Mouse (Mus musculus) adrenal gland, postnatal 4 days (tissue): ENCODE measurements around the gene Magi2. TPM values are rescaled to one million over a fixed set of nuclear protein-coding genes. Genes with fewer than 3 reads are reported as not detected.
"Not testable (repeated sequence)": the region's sequence is repeated elsewhere in the genome, so short reads cannot be mapped to it uniquely, and the experiment has no call there.

ENCODE experiments used
- DNase-seq, 2 experiments: peaks; one replicate each; pipeline ENCODE4 v3.0.0; 2021 to 2022; ENCODE audit warnings: low spot score in 2 of 2, mixed read lengths in 2 of 2
- total RNA-seq, 2 experiments: library from RNA; stranded (reverse); gene quantifications; 2 replicates each; pipeline ENCODE4 v1.2.3; 2021

The Magi2 gene
- total RNA-seq, 2 experiments from 2014 or later: 8.4 to 14.1 TPM

- DNase-seq: no peak
Measured at GRCm38 (mm10) chr5:19414556-19414955, 187.7 kb downstream of the Magi2 start.

GRCm38 (mm10) chr5:19429290-19429689 lies 202.5 kb downstream of the Magi2 start:
- DNase-seq: no peak

- DNase-seq: no peak
Measured at GRCm38 (mm10) chr5:19462541-19462940, 235.7 kb downstream of the Magi2 start.

- DNase-seq: no peak
Measured at GRCm38 (mm10) chr5:19465383-19465782, 238.5 kb downstream of the Magi2 start.

- DNase-seq: no peak
Measured at GRCm38 (mm10) chr5:19472851-19473439, 246.1 kb downstream of the Magi2 start.

- peak in 1 of 2 experiments; percentile 22 for DNase-seq
Measured at GRCm38 (mm10) chr5:19482981-19483380, 256.1 kb downstream of the Magi2 start.

- DNase-seq: no peak
Measured at GRCm38 (mm10) chr5:19487947-19488346, 261.1 kb downstream of the Magi2 start.

- no peak for DNase-seq
Measured at GRCm38 (mm10) chr5:19501005-19501404, 274.2 kb downstream of the Magi2 start.

- DNase-seq: no peak
Measured at GRCm38 (mm10) chr5:19522168-19522567, 295.3 kb downstream of the Magi2 start.

- DNase-seq: no peak
Measured at GRCm38 (mm10) chr5:19539348-19539747, 312.5 kb downstream of the Magi2 start.

GRCm38 (mm10) chr5:19546424-19546823 lies 319.6 kb downstream of the Magi2 start:
- DNase-seq: no peak

GRCm38 (mm10) chr5:19546900-19547299 lies 320.1 kb downstream of the Magi2 start:
- no peak for DNase-seq

- DNase-seq: no peak
Measured at GRCm38 (mm10) chr5:19553510-19553909, 326.7 kb downstream of the Magi2 start.

GRCm38 (mm10) chr5:19565636-19566035 lies 338.8 kb downstream of the Magi2 start:
- no peak for DNase-seq

- not testable (repeated sequence) for DNase-seq
Measured at GRCm38 (mm10) chr5:19566136-19566535, 339.3 kb downstream of the Magi2 start.

- DNase-seq: no peak
Measured at GRCm38 (mm10) chr5:19607700-19608099, 380.9 kb downstream of the Magi2 start.

- no peak for DNase-seq
Measured at GRCm38 (mm10) chr5:19611788-19612187, 385.0 kb downstream of the Magi2 start.

GRCm38 (mm10) chr5:19621678-19622077 lies 394.8 kb downstream of the Magi2 start:
- DNase-seq: no peak

GRCm38 (mm10) chr5:19633976-19634375 lies 407.1 kb downstream of the Magi2 start:
- no peak for DNase-seq

- no peak for DNase-seq
Measured at GRCm38 (mm10) chr5:19637789-19638188, 411.0 kb downstream of the Magi2 start.

- no peak for DNase-seq
Measured at GRCm38 (mm10) chr5:19655986-19656385, 429.1 kb downstream of the Magi2 start.

GRCm38 (mm10) chr5:19666416-19666815 lies 439.6 kb downstream of the Magi2 start:
- no peak for DNase-seq

- DNase-seq: no peak
Measured at GRCm38 (mm10) chr5:19717296-19717695, 490.5 kb downstream of the Magi2 start.

GRCm38 (mm10) chr5:19726277-19726676 lies 499.4 kb downstream of the Magi2 start:
- no peak for DNase-seq
